Mouse (Mus musculus) cortical plate, adult 2 months (tissue): Measurements from ENCODE around the gene Tecr.
"Not testable (repeated sequence)": the region's sequence is repeated elsewhere in the genome, so short reads cannot be mapped to it uniquely, and the experiment has no call there.

Source experiments
- CTCF ChIP-seq: fragments of 200-500 bp; IDR thresholded peaks from 2 replicates; pipeline ENCODE4 v1.5.1; 2011; ENCODE audit warnings: mild to moderate bottlenecking, control low read depth, low read length; ENCODE audit not compliant: insufficient read depth; ENCODE audit errors: extremely low read depth
- POLR2A ChIP-seq: fragments of 200-500 bp; IDR thresholded peaks from 2 replicates; pipeline ENCODE4 v1.6.1; 2011; ENCODE audit warnings: mild to moderate bottlenecking, low read length, control low read depth; ENCODE audit not compliant: insufficient read depth; ENCODE audit errors: extremely low read depth

GRCm38 (mm10) chr8:83595050-83595345 is 12.8 kb downstream of the Tecr start:
- TF ChIP-seq POLR2A, CTCF: not testable (repeated sequence)
